Mouse (Mus musculus): Measurements from ENCODE around the gene Tbc1d17.
A peak's percentile ranks its signal among the peaks of the same experiment; 100 is the strongest.

The Tbc1d17 gene

DNA sequence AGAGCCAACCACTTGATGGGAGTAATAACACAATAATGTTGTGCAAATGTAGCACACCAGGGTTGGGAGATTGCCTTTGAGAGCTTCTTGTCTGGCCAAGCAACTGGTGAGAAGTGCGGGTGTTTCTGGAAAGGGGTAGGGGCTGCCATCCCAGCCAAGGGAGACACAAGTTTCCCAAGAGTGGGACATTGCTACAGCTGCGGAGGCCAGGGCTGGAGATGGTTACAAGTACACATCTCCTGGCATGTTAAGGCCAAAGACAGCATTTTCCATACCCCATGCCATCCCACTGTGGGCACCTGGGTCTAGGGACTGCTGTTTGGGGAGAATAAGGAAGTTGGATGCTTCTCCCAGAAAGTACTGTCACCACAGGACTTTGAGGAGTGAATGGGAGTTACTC lies 4.2 kb upstream of the Tbc1d17 start:
- DNase-seq (ENCODE audit: low spot score in 2 of 2): no peak

DNA sequence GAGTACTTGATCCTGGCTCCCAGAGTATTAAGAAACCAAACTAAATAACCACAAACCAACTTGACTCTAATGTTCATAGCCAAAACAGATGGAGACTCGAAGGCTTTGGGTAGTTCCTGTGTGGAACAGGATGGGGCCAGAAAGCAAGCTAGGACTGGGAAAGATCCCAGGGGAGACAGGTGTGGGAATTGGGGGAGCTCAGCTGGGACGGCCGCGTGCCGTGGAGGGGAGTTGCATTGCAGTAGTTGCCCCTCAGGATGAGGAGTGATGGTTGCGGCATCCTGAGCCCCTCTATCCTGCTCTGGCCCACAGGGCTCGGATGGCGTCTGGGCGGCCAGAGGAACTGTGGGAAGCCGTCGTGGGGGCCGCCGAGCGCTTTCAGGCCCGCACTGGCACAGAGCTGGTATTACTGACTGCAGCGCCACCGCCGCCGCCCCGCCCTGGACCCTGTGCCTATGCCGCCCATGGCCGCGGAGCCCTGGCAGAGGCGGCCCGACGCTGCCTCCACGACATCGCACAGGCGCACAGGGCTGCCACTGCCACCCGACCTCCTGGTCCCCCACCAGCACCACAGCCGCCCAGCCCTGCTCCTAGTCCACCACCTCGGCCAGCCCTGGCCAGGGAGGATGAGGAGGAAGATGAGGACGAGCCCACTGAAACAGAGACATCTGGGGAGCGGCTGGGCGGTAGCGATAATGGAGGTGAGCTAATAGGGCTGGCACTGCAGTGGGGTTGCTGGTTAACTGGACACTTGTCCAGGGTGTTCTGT lies 3.6 kb upstream of the Tbc1d17 start:
- DNase-seq (ENCODE audit: low spot score in 2 of 2): no peak

DNA sequence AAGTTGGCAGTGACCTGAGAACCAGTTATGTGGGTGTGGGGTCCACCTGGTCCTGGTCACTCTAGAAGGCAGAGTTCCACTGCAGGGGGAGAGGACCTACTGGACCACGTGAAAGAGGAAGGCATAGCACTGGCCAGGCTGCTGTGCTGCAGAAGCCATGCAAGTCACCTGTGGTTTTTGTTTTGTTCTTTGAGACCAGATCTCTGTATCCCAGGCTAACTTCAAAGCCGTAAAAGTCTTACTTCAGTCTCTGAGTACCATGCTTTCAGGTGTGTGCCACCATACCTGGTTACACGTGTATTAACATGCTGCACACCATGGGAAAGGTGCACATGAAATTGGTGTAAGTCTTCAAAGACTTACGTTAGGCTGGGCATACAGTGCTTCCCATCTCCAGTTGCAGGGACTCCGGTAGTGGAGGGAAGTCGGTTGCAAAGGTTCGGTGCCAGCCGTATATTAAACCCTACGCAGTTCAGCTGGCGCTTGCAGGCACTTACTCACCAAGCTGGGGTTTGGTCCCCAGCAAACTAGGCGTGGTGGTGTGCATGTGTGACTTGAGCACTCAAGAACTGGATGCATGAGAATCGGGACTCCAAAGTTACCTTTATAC lies 2.9 kb upstream of the Tbc1d17 start:
- DNase-seq (ENCODE audit: low spot score in 2 of 2): no peak

DNA sequence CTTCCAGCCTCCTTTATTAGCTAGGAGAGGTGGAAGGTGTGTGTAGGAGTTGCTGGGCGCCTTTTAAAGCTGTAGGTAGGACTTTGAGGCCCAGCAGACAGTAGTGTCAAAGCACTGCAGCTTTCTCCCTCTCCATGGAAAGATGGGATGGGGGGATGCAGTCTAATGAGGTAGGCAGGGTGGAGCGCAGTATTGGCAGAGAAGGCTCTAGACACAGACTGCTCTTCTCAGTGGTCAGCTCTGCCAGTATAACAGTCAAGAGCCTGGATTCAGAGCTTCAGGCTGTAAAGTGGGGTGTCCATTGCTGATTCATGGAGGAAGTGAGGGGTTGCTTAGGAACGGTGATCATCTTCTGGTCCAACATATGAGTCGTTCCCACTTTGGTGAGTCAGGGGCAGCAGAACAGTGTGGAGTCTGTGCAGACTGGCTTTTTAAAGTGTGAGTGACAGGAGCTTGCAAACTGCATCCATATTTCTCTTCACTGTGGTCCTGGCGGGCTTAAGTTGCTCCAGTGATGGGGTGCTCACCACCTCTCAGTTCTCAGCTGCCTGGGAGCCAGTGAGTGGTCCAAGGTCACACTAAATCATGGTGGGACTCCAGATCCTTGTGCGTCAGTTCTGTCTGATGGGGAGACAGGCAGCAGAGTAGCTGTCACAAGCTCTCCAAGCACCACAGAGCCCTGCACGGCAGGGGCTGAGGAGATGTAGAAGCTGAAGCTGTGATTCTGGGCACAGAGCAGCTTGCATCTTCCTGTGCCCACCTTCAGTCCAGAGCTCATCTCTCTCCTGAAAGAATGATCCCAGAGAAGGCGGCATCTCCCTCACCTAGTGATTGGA lies 2.1 kb upstream of the Tbc1d17 start:
- DNase-seq (ENCODE audit: low spot score in 2 of 2): no peak

DNA sequence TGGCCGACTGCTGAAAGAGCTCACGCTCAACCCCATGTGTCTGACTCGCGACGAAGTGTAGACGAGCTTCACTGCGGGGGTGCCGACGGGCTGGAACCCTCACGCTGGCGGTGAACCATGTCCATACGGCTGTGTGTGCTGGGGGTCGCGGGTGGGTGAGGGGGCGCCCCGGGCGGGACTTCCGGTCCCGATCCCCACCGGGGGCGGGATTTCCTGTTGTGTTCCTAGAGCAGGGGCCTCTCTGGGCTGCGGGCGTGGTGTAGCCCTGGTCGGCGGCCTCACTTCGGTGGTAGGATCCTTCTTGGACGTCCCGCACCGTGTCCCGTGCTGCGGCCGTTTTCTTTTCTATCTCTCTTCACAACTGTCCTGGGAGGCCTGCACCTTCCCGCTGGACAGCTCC lies 1.3 kb upstream of the Tbc1d17 start:
- peak in 1 of 2 experiments; percentile 45 for DNase-seq (ENCODE audit: low spot score in 2 of 2)

DNA sequence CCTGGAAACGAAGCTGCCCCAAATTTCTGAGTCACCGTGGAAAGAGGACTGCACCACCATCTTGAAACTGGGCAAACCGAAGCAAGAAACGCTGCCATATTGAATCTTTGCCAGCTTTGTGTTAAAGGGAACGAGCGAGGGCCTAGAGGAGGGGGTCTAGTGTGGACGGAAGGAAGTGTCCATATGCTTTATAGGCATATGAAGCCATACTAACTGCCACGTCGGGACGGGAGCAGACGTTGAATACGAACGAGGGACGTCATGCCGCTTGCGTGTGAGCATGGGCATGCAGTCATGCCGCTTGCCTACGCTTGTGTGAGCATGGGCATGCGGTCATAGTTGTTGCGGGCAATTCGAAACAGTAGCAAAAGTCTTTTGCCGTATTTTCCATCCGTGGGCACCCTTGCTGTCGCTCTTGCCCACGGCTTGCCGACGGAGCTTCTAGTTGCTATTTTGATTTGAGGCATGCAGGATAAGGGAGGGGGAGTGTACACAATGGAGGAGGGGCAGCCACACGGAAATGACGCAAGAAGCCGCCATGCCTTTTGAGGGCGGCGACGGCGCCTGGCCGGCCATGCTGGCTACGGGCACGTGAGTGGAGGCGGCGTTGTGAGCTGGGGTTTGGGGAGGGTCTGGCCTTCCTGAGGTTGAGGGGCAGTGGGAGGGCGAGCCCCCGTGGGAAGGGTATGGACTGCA lies 685 bp upstream of the Tbc1d17 start:
- DNase-seq (ENCODE audit: low spot score in 2 of 2): peak; percentile 85 to 88

DNA sequence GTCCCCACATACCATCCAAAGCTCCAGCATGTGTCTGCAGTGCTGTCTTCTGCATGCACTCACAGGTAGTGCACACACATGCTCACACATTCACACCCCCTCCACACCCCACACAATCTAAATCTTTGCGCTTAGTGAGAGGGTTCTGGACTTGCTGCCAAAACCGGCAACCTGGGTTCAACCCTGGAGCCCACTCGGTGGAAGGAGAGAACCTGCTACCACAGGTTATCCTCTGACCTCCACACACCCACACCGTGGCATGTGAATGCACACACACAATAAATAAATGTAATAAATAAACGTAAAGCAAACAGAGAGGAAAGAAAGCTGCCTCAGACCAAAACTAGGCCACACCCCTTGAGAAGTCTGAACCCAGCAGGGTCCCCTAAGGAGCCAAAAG lies 1.1 kb downstream of the Tbc1d17 start:
- DNase-seq (ENCODE audit: low spot score in 2 of 2): no peak

DNA sequence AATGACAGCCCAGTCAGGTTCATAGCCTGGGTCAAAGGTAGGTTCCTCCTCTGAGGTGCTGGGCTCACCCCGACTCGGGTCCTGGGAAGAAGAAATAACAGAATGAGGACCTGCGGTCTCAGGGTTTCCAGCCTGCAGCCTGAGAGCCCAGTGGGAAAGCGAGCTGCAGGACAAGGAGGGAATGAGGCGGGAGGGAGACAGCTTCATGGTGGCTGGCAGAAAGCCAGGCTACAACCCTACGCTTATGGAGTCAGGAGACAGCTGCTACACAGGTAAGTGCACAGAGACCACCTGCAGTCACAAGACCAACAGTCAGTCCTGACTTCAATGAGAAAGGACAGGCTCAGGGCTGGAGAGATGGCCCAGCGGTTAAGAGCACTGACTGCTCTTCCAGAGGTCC lies 2.1 kb downstream of the Tbc1d17 start:
- no peak for DNase-seq (ENCODE audit: low spot score in 2 of 2)

DNA sequence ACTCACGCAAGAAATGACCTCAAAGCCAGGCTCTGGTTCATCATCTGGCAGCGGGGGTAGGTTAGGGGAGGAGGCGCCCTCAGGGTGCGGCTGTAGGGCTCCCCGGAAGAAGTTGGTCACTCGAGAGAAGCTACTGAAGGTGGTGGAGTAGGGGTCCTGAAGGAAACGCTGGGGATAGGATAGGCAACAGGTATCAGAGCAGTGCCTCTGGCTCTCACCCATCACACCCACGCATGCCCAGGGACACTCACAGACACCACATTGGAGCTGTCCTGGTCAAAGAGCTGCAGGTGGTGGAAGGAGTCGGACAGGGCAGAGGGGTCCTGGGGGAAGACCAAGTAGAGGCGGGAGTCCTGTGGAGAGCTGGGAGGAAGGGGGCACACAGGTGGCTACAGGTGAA lies 3.9 kb downstream of the Tbc1d17 start:
- no peak for DNase-seq (ENCODE audit: low spot score in 2 of 2)

DNA sequence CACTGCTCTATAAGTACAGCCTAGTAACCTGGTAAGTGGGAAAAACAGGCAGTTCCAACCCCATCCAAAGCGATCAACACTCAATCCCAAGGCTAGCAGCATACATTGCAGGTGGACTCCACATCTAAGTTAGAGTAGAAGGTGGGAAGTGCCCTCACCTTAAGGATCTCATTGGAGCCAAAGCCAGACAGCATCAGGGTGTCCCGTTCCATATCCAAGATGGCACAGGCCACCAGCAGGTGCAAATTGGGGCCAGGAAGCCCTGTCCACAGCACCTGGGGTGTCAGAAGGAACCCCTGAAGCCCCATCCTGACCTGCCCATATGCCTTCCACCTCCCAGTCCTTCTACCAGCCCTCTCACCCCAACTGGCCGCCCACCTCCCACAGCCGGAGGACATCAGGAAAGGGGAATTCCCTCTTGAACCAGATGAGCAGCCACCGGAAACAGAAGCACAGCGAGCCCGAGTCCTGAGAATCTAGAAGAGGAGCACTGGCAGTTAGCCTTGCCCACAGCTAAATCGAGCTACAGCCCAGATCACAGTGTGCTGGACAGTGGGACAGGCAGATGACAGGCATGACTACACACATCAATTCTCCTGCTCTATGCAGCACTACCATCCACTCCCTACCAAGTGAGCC lies 6.9 kb downstream of the Tbc1d17 start:
- no peak for DNase-seq (ENCODE audit: low spot score in 2 of 2)

DNA sequence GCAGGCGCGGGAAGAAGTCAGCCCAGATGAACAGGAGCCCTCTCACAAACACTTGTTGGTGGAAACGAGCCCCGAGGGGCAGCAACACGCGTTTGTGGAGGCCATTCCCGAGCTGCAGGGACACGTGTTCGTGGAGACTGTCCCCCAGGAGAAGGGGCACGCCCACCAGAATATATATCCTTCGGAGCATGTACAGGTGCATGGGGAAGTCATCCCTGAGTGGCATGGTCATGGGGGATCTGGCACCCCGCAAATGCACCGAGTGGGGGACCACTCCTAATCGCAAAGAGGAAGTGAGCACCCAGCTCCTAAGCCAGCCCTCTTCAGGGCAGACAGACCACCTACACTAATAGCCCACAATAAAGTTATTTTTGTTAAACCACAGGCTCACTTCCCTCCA lies 8.5 kb downstream of the Tbc1d17 start:
- peak in 1 of 2 experiments; percentile 49 for DNase-seq (ENCODE audit: low spot score in 2 of 2)

DNA sequence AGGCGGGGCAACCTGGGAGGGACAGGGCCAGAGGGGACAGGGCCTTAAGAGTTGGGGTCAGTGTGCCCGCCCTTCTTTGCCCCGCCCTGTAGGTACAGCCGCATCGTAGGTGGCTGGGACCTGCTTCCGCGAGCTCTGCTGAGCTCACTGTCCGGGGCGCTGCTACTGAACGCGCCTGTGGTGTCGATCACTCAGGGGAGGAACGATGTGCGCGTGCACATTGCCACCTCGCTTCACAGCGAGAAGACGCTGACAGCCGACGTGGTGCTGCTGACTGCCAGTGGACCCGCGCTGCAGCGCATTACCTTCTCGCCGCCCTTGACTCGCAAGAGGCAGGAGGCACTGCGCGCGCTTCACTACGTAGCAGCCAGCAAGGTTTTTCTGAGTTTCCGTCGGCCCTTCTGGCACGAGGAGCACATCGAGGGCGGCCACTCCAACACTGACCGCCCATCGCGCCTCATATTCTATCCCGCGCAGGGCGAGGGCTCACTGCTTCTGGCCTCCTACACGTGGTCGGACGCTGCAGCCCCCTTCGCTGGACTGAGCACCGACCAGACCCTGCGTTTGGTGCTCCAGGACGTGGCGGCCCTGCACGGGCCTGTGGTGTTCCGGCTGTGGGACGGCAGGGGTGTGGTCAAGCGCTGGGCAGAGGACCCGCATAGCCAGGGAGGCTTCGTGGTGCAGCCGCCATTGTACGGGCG lies 9.2 kb downstream of the Tbc1d17 start:
- peak; percentile 75 to 80 for DNase-seq (ENCODE audit: low spot score in 2 of 2)

DNA sequence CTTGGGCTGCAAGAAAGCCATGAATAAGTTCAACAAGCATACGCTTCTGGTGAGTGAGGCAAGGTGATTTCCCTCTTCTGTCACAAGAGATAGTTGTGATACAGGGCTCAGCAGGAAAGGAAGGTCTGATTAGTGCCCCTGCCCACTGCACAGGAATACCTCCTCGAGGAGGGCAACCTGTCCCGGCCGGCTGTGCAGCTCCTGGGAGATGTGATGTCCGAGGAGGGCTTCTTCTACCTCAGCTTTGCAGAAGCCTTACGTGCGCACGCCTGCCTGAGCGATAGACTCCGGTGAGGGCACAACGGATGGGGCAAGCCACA lies 9.7 kb downstream of the Tbc1d17 start:
- no peak for DNase-seq (ENCODE audit: low spot score in 2 of 2)

DNA sequence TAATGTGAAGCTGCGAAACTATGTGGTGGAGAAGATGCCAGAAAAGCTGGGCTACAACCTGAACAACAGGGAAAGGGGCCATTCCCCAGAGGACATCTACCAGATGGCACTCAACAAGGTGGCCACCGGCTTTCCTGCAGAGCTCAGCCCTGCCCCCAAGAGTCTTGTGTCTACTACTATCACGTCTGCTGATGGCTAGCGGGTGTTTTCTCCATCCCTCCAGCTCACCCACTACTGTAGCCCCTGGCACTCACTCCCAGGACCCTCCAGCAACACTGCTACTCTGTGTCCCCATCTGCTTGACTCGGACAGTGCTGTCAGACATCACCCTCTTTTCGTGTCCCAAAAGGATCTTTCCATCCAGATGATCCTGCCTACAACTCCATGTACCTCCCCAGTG lies 10.8 kb downstream of the Tbc1d17 start:
- DNase-seq (ENCODE audit: low spot score in 2 of 2): no peak

DNA sequence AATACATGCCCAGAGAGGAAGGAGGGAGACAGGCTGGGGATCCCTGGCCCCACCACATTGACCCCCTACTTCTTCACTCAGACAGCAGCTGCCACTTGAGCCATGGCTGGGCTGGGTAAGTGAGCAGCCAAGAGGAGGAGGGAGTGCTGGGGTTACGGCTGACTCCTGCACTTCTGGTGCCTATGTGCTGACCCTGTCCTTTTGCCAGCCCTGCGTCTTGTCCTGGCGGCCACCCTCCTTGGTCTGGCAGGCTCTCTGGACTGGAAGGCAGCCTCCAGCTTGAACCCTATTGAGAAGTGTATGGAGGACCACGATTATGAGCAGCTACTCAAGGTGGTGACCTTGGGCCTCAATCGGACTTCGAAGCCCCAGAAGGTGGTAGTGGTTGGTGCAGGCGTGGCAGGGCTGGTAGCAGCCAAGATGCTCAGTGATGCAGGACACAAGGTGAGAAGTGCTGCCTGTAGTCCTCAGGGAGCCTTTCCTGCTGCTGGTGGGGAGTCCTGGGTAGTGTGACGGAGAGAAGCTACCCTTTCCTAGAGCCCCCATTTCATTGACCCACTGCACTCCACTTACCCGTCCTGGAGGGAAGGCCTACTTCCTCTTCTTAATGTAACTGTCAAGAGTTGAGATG lies 12.3 kb downstream of the Tbc1d17 start:
- DNase-seq (ENCODE audit: low spot score in 2 of 2): no peak

DNA sequence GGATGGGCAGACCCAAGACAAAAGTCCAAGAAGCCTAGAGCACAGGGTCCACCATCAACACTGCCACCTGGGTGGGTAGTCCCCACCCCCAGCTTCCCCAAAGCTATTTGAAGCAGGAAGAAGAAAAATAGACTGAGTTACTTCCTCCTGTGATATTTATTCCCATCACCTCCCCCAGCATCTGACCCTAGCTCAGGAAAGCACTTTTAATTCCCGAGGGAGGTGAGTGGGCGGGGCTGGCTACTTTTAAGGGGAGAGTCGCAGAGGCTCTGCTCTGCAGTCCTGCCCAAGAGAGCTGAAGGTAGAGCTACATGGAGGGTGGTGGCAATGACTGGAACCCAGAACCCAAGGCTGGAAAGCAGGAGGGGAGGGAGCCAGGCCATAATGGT lies 12.9 kb downstream of the Tbc1d17 start:
- DNase-seq (ENCODE audit: low spot score in 2 of 2): peak in 1 of 2 experiments; percentile 53

DNA sequence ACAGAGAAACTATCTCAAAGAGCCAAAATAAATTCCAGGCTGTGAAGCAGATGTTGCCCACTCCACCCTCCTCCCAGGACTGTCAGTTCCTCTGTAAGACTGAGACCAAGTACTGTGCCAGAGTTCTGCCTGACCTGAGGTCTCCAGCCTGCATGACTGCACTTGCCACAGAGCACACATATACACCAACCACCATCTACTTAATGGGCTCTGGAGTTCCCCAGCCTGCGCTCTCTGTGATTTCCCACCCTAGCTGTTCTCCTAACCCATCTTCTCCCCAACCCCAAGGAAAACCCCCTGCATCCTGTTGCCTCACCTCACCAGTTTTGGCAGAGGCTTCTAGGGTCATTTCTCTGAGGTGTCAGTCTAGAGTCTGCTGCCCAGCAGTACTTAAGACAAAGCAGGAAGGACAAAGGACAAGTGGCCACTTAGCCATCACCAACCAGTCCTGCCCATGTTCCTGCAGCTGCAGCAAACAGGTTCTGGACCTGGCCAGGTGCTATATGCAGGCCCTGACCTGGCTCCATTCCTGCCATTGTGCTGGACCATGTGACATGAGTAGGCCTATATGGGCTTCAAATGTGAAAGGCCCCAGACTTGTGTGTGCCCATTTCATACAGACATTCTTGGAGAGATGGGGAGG lies 13.4 kb downstream of the Tbc1d17 start:
- DNase-seq (ENCODE audit: low spot score in 2 of 2): peak; percentile 59 to 70

DNA sequence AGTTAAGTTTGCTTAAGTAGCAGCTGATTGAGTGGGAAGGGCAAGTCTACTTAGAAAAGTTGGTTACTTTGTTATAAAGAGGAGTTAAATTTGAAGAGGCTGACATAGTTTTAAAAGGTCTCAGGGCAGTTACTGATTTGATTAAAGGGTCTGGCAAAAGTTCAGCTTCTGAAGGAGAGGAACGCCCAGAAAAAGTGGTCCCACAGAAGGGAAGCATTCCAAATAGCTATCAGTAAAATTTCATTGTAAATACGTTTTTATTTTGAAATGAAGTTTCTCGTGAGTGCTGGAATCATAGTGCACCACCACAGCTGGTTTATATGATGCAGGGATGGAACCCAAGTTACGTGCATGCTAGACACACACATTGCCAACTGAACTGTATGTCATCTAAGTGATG lies 16.1 kb downstream of the Tbc1d17 start:
- DNase-seq (ENCODE audit: low spot score in 2 of 2): no peak

DNA sequence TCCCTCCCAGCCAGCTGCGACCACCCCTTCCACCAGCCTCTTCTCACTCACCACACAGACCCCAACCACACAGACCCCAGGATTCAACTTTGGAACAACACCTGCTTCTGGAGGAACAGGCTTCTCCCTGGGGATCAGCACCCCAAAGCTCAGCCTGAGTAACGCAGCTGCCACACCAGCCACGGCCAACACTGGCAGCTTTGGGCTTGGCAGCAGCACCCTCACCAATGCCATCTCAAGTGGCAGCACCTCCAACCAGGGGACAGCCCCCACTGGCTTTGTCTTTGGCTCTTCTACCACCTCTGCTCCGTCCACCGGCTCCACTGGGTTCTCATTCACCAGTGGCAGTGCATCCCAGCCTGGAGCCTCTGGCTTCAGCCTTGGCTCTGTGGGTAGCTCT lies 20.2 kb downstream of the Tbc1d17 start:
- DNase-seq (ENCODE audit: low spot score in 2 of 2): no peak

DNA sequence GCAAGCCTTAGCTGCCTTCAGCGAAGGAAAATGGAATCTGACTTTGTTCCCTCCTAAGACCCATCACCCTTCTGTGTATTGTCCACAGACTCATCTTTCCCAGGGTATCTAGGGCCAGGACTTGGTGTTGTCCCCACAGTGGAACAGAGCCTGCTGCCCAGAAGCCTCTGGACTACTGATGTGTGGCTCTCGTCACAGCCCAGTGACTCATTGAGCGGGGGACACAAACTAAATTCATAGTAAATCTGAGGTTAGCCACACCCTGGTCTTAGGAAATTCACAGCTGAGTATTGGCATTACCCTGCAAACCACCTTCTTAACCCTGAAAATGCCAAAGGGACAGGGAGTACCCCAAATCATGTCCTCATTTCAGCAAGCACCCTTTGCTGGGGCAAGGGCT lies 22.1 kb downstream of the Tbc1d17 start:
- peak in 1 of 2 experiments; percentile 65 for DNase-seq (ENCODE audit: low spot score in 2 of 2)
